Mouse (Mus musculus) embryonic facial prominence, embryonic 14.5 days (tissue): ENCODE results near the gene Cyfip1. TPM values are rescaled to one million over a fixed set of nuclear protein-coding genes. Genes with fewer than 3 reads are reported as not detected.

Source experiments
- ATAC-seq: fragments of 200-750 bp; cut with Nextera tagmentation; 2 replicates; pipeline ENCODE4 v1.8.0; 2017; ENCODE audit warnings: low read depth, moderate number of reproducible peaks, moderate TSS enrichment
- DNase-seq: peaks from one replicate; pipeline ENCODE4 v3.0.0-alpha.2; 2015; ENCODE audit warnings: low spot score
- H3K27ac ChIP-seq: fragments of 300-500 bp; sonication (generic); replicated peaks from 2 replicates; pipeline ENCODE4 v1.5.1; 2014; ENCODE audit warnings: low read depth, mild to moderate bottlenecking, low read length, moderate library complexity
- H3K27me3 ChIP-seq: fragments of 300-500 bp; sonication (generic); replicated peaks from 2 replicates; pipeline ENCODE4 v1.6.1; 2014; ENCODE audit warnings: low read length; ENCODE audit not compliant: control insufficient read depth, insufficient read depth
- H3K36me3 ChIP-seq: fragments of 300-500 bp; sonication (generic); 2 replicates; pipeline ENCODE4 v1.6.1; 2014; ENCODE audit warnings: low read length, mixed read lengths; ENCODE audit not compliant: control insufficient read depth, insufficient read depth
- H3K4me1 ChIP-seq: fragments of 300-500 bp; sonication (generic); 2 replicates; pipeline ENCODE4 v1.6.1; 2014; ENCODE audit warnings: antibody characterized with exemption, low read length; ENCODE audit not compliant: control insufficient read depth, insufficient read depth
- H3K4me2 ChIP-seq: fragments of 300-500 bp; sonication (generic); 2 replicates; pipeline ENCODE4 v1.6.1; 2014; ENCODE audit warnings: low read depth, mild to moderate bottlenecking, low read length, moderate library complexity, mixed read lengths
- H3K4me3 ChIP-seq: fragments of 300-500 bp; sonication (generic); 2 replicates; pipeline ENCODE4 v1.5.1; 2014; ENCODE audit warnings: low read depth, mild to moderate bottlenecking, low read length
- H3K9ac ChIP-seq: fragments of 300-500 bp; sonication (generic); 2 replicates; pipeline ENCODE4 v1.6.1; 2014; ENCODE audit warnings: low read depth, mild to moderate bottlenecking, low read length, moderate library complexity, mixed read lengths
- H3K9me3 ChIP-seq: fragments of 300-500 bp; sonication (generic); 2 replicates; pipeline ENCODE4 v1.6.1; 2016; ENCODE audit warnings: low read length; ENCODE audit not compliant: control insufficient read depth
- WGBS: fragments of 180-500 bp; shearing (Covaris S2); extraction: QIAGEN DNeasy Blood & Tissue Kit; methylation state at CpG from one replicate; pipeline ENCODE4 v1.1.7; 2014; 5-methylcytosine and 5-hydroxymethylcytosine counted together
- polyA plus RNA-seq: library from polyadenylated mRNA; unstranded; fragments of >200 nt; fragmentation: Nextera tagmentation; extraction: Ambion mirVana; gene quantifications from 2 replicates; pipeline ENCODE4 v1.2.1, GENCODE M21; 2014

Gene Cyfip1
- polyA plus RNA-seq, 1 experiment from 2014 or later, result 103 TPM

DNA sequence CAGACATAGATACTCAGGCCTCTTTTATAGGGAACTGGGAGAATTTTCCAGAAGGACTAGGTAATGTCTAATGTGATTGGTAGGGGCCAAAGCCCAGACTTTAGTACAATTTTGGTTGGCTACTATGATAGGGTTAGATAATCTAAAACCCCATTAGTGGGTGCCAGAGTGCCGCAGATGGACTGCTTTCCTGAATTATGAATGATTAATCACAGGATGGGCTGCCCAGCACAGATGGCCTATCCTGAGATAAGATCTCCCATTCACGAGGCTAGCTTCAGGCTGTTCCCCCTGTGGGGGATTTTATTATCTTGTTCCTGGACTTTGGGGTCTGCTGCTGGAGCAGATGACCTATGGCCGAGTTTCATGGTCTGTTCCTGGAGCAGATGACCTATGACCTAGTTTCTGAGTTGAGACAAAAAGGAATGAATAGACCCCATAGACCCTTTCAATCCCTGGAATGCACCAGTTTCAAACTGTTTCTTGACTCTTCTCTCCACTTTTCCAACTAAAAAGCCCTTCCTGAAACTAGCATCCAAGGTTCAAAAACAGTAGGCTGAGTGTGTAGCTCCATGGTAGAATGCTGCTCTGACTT lies 125.4 kb downstream of the Cyfip1 start:
- Histone ChIP-seq H3K4me1 (peaks cover 6% of the 10 kb centered on the region; the same call in 1 of the 2 replicates), H3K9ac (no peak overlapping the region), H3K4me2 (no peak overlapping the region), H3K4me3 (no peak overlapping the region), H3K36me3 (no peaks in the 10 kb centered on the region), H3K27ac (no peak overlapping the region), H3K27me3 (no peaks in the 10 kb centered on the region), H3K9me3 (no peaks in the 10 kb centered on the region)
- ATAC-seq (no peak), DNase-seq (no peak)
- 26% methylated on average over 3 of the region's 3 CpGs for WGBS

GRCm38 (mm10) chr7:55968258-55968901 lies 126.8 kb downstream of the Cyfip1 start:
- H3K27ac ChIP-seq, result no peak overlapping the region
- ATAC-seq, result no peak
- H3K9me3 ChIP-seq, result no peaks in the 10 kb centered on the region
- peak overlapping the region; percentile 25; the same call in 1 of the 2 replicates for H3K9ac ChIP-seq
- H3K4me2 ChIP-seq, result peak overlapping the region; percentile 54
- DNase-seq, result peak; percentile 30
- no peaks in the 10 kb centered on the region for H3K36me3 ChIP-seq
- H3K27me3 ChIP-seq, result no peaks in the 10 kb centered on the region
- peak overlapping the region; percentile 7 for H3K4me3 ChIP-seq
- no peaks in the 10 kb centered on the region for H3K4me1 ChIP-seq
- 38% methylated on average over 16 of the region's 16 CpGs for WGBS

GRCm38 (mm10) chr7:55969415-55969814 lies 127.9 kb downstream of the Cyfip1 start:
- no peaks in the 10 kb centered on the region for H3K4me1 ChIP-seq
- no peaks in the 10 kb centered on the region for H3K27me3 ChIP-seq
- peaks cover 4% of the 10 kb centered on the region; the same call in 1 of the 2 replicates for H3K36me3 ChIP-seq
- H3K4me3 ChIP-seq, result no peak overlapping the region
- H3K9me3 ChIP-seq, result no peaks in the 10 kb centered on the region
- H3K27ac ChIP-seq, result no peak overlapping the region
- ATAC-seq (no peak), DNase-seq (no peak)
- no peak overlapping the region for H3K9ac ChIP-seq
- H3K4me2 ChIP-seq, result no peak overlapping the region
- 74% methylated on average over 1 of the region's 1 CpGs for WGBS

GRCm38 (mm10) chr7:55974429-55974828 lies 132.9 kb downstream of the Cyfip1 start:
- Histone ChIP-seq H3K9me3 (no peaks in the 10 kb centered on the region), H3K27me3 (no peaks in the 10 kb centered on the region), H3K4me2 (no peak overlapping the region), H3K4me1 (no peaks in the 10 kb centered on the region), H3K9ac (no peak overlapping the region), H3K36me3 (peaks cover 10% of the 10 kb centered on the region), H3K27ac (no peak overlapping the region), H3K4me3 (no peak overlapping the region)
- 96% methylated on average over 2 of the region's 2 CpGs for WGBS
- DNase-seq, result no peak
- no peak for ATAC-seq

GRCm38 (mm10) chr7:55981511-55981910 lies 140.0 kb downstream of the Cyfip1 start:
- Histone ChIP-seq H3K9me3 (no peaks in the 10 kb centered on the region), H3K27me3 (no peaks in the 10 kb centered on the region), H3K36me3 (peaks cover 11% of the 10 kb centered on the region), H3K9ac (no peak overlapping the region), H3K27ac (no peak overlapping the region), H3K4me2 (no peak overlapping the region), H3K4me1 (no peaks in the 10 kb centered on the region), H3K4me3 (no peak overlapping the region)
- WGBS, result 94% methylated on average over 2 of the region's 2 CpGs
- ATAC-seq (no peak), DNase-seq (no peak)

Other genes with a start within 250 kb of the Cyfip1 start
- gene Siglech, start 73.6 kb upstream of the Cyfip1 start, polyA plus RNA-seq, result 1.1 and 1.2 TPM in 2 replicates
- gene Tubgcp5, start 47.6 kb upstream of the Cyfip1 start, polyA plus RNA-seq, result 25.7 and 25.8 TPM in 2 replicates
- 50.9 and 52.9 TPM in 2 replicates for gene Nipa2, start 120.7 kb downstream of the Cyfip1 start, polyA plus RNA-seq
- gene Nipa1, start 178.2 kb downstream of the Cyfip1 start, polyA plus RNA-seq, result 7.0 and 7.9 TPM in 2 replicates
- 26.0 and 28.0 TPM in 2 replicates for gene Herc2, start 208.5 kb downstream of the Cyfip1 start, polyA plus RNA-seq